Mouse (Mus musculus) right cerebral cortex, postnatal 10 days (tissue): Measurements from ENCODE around the gene Chrm4.

ENCODE experiments used
- DNase-seq, 2 experiments: peaks; one replicate each; pipeline ENCODE4 v3.0.0; 2021; ENCODE audit warnings: low spot score in 2 of 2

Gene Chrm4

DNA sequence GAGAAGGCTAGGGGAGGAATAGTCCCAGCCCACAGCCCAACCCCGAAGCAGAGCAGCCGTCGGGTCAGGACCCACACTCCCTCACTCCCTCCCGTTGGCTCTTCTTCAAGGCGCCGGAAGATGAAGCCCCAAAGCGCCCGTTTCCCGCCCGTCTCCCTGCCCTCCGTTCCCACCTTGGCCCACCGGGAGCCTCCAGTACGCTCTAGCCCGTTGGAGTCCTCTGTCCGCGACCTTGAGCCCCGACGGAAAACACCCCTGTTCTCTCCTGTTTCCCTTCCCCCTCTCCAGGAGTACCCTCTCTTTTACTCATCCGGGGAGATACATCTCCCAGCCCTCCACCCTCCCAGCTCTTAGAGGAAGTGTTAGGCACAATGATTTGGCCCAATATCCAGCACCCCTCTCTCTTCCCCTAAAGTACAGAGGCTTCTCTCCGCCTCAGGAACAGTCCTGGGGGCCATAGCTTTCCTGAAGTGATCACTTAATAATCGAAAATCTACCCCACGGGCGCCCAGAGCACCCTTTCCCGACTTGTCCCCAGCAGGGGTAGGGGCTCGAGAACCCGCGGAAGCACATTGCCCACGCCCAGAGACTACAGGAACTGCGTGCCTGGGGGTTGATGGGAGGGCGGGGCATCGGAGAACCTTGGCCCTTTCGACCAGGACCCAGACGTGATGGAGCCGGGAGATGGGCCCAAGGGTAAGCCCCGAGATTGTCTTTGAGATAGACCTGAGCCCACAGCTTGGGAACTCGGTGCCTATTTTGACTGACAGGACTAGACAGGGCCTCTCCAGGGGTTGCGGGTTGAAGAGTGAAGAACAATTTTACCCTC is 4.2 kb upstream of the Chrm4 start:
- DNase-seq, result peak; percentile 58

GRCm38 (mm10) chr2:91923415-91924337 is 3.4 kb upstream of the Chrm4 start:
- DNase-seq, result peak; percentile 85 to 87

DNA sequence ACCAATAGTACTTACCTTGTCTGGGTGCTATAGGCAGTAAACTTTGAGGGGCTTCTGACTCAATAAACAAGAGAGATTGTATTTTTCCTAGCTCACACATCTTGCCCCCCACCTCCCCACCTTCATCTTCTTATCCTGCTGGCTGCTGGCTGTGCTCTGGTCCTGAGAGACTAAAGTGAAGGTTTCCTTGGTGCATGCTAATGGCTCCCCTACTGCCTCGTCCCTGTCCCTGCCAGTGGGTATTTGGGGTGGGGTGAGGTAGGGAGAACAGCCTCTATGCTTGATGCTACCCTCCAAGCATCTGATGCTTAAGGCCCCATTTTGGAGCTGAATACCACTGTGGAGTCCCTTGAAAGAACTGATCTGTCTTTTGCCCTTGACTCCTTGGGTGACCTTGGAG is 2.3 kb upstream of the Chrm4 start:
- no peak for DNase-seq

DNA sequence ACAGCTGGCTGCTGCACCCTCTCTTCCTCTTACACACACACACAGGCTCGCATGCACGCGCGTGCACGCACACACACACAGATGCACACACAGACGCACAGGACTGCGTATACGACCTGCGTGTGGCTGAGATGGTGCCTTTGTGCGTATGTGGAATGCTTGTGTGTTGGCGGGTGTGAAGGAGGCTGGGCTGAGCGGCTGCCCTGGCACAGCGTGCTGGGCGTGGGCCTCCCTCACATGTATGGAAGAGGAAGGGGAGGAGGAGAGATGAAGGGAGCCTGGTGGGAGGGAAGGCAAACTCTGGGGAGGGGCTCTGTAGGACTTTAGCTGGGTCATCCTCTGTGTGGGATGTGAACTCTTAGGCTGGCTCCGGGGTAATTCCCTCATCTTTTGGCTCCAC is 1.6 kb upstream of the Chrm4 start:
- peak; percentile 54 to 70 for DNase-seq

DNA sequence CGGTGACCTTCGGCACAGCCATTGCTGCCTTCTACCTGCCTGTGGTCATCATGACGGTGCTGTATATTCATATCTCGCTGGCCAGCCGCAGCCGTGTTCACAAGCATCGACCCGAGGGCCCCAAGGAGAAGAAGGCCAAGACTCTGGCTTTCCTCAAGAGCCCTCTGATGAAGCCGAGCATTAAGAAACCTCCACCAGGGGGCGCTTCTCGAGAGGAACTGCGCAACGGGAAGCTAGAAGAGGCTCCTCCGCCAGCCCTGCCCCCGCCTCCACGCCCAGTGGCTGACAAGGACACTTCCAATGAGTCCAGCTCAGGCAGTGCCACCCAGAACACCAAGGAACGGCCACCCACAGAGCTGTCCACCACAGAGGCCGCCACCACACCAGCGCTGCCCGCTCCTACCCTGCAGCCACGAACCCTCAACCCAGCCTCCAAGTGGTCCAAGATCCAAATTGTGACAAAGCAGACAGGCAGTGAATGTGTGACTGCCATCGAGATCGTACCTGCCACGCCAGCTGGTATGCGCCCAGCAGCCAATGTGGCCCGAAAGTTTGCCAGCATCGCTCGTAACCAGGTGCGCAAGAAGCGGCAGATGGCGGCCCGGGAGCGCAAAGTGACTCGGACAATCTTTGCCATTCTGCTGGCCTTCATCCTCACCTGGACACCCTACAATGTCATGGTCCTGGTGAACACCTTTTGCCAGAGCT is 931 bp downstream of the Chrm4 start:
- peak; percentile 80 to 85 for DNase-seq

- DNase-seq, result peak; percentile 37 to 65
Observed at GRCm38 (mm10) chr2:91928534-91929350, 1.7 kb downstream of the Chrm4 start.

- DNase-seq, result no peak
Observed at GRCm38 (mm10) chr2:91929455-91929854, 2.4 kb downstream of the Chrm4 start.

DNA sequence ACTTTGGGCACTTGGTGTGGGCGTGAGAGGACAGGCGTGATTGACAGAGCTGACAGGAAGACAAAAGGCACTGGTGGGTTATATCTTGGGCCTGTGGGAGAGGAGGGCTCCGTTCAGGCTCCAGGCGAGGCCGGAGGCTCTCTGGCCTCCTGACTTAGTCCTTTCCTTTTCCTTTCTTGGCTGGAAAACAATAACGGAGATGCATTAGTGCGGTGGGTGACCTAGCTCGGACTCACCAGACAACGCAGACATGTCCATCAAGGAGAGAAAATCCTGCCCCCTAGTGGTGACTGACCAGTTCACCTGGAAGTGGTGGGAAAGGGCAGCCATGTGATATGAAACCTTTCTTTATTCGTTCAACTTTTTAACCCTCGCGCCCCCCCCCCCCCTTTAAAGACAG is 2.9 kb downstream of the Chrm4 start:
- DNase-seq, result peak; percentile 66 to 68

DNA sequence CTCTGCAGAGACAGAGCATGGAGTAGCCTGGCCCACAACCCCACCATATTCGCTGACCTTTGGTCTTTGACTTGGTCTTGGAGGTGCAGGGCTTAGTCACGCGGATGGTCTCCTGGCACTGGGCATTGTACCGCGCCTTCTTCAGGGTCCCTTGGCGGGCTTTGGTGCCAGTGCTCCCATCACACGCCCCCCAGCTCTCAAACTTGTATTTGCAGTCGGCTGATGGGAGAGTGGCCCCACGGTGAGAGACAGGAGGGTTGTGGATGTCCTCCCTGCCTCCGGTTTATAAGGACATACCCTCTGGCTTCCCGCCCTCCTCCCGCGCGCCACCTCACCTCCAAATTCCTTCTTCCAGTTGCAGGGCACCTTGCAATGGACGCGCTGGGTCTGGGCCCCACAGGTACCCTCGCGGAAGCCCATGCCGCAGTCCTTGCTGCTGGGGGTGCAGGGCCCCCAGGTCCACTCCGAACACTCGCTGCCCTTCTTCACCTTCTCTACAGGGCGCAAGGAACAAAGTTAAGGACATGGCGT is 3.8 kb downstream of the Chrm4 start:
- DNase-seq, result peak; percentile 36 to 50

DNA sequence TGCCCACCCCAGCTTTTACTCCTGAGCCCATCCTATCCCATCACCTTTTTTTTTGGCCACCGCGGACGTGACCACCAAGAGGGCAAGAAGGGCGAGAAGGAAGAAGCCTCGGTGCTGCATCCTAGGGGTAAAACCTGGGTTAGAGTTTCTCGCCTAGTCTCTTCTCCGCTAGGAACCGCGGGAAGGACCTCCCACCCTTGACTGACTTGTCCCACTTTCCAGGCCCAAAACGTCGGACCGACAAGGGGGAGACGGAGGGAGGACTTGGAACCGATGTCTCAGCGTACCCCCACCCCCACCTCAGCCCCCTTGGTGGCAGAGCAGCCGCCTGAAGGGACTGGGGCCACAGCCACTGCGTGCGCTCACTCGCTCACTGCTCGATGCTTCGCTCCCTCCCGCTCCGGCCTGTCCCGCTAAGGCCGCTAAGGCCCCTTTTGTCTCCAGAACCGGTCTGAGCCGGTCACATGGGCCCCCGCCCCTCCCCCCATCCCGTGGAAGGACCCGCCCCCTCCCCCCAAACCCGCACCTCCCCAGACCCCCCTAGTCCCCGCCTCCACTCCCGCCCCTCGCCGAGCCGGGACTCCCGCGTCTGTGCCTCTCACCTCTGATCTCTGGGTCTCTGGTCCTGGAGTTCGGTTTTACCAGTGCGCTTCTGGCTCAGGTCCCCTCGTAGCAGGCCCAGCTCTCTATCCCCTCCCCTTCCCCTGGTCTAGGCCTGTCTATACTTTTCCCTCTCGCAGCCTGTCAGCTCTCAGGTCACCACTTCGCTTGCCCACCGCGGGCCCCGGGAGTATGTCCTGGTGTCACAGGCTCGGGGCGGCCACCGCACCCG is 4.5 kb downstream of the Chrm4 start:
- DNase-seq, result peak; percentile 62 to 68

- peak; percentile 34 to 41 for DNase-seq
Observed at GRCm38 (mm10) chr2:91932160-91932711, 5.2 kb downstream of the Chrm4 start, which contains the start of gene Mdk. TSS of gene Mdk (minus strand) at chr2:91932297.

- peak; percentile 25 to 40 for DNase-seq
Observed at GRCm38 (mm10) chr2:91932737-91933350, 5.8 kb downstream of the Chrm4 start.

GRCm38 (mm10) chr2:91933471-91933870 is 6.4 kb downstream of the Chrm4 start:
- peak in 1 of 2 experiments; percentile 25 for DNase-seq

- peak in 1 of 2 experiments; percentile 23 for DNase-seq
Observed at GRCm38 (mm10) chr2:91934016-91934415, 7.0 kb downstream of the Chrm4 start.

DNA sequence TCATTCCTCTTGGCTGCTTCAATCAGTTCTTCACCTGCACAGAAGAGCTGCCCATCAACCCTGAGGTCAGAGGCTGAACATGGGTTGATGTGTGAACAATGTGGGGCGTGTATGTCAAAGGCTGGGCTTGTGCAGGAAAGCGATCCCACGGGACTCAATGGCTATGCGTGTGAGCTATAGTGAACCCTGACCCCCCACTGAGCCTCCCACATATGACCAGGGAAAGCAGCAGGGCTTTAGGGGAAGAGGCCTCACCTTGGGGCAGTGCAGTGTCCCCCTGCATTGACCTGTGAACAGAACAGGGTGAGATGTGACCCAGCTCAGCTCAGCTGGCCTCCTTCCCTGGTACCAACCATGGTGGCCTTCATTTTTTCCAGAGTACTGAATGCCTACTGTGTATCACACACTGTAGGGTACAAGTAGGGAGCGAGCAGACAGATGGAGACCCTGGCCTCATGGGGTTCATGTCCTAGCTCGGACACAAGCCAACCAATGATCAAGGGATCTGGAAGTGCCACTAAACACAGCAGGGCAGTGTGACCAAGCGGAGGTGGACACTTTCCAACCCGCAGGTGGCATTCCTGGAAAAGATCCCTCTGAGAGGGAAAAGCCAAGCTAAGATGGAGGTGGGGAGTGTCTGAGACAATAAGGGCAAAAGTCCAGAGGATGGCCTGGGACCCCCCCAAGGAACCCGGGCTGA is 7.9 kb downstream of the Chrm4 start:
- peak in 1 of 2 experiments; percentile 26 for DNase-seq

- DNase-seq, result peak; percentile 43 to 57
Observed at GRCm38 (mm10) chr2:91936154-91936553, 9.1 kb downstream of the Chrm4 start.

DNA sequence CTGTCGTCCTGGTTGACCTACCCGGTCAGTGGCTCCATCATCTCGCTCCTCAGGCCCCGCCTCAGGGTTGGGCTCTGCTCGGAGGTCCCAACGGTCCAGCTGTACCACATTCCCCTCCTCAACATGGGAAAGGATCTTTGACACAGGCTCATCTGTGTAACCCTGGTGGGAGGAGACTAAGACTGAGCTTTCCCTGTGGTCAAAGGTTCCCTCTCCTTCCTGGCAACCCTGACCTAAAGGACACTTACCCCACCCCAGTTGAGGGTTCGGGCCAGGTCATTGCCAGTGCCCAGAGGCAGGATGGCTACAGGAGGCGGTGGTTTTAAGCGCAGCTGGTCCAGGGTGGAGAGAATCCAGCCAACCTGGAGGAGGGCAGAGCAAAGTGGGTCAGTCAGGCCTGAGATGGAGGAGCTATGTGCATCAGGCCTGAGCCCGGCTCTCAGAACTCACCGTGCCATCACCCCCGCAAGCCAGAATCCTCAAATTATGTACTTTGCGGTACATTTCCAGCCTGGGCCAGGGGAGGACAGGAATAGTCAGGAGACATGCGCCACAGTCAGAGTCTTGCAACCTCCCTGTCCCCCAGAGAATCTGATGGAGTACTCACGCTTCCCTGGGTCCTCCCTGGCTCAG is 12.4 kb downstream of the Chrm4 start:
- DNase-seq, result peak in 1 of 2 experiments; percentile 23

- DNase-seq, result no peak
Observed at GRCm38 (mm10) chr2:91942356-91942755, 15.3 kb downstream of the Chrm4 start.
